Mouse (Mus musculus): ENCODE results near the gene Gm20388.

GRCm38 (mm10) chr8:123518172-123518571 is 3607.5 kb downstream of the Gm20388 start:
- TF ChIP-seq CTCF (IDR thresholded peaks at IDR 0.05; ENCODE audit: low read depth, low read length), result no peak
- TF ChIP-seq POLR2A (IDR thresholded peaks at IDR 0.05; ENCODE audit: insufficient read depth, low read length), result no peak
- no peak for TF ChIP-seq EP300 (IDR thresholded peaks at IDR 0.05; ENCODE audit: insufficient read depth, low read depth, low read length)

All from ES-Bruce4 (cell line).